Mouse (Mus musculus): ENCODE measurements around the gene Ggt5. TPM values are rescaled to one million over a fixed set of nuclear protein-coding genes. Genes with fewer than 3 reads are reported as not detected.

Gene Ggt5
- total RNA-seq, 1 experiment from 2014 or later = 27.9 TPM

DNA sequence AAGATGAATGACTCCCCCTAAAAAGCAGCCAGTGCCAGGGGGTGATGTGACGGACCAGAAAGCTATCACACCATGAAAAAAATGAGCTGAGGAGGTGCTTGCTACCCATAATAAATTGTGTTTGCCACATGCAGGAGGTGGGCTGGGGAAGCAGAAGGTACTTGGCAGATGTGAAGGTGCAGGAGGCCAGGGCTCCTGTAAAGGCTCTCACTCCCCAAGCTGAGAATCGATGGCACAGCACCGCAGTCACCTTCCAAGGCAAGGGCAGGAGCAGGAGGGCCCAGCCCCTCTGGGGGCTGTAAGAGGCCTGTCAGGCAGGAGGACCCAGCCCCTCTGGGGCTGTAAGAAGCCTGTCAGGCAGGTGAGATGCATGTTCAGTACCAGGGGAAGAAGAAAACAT is 72.7 kb downstream of the Ggt5 start:
- ATAC-seq (replicated peaks in 1 of 2; ENCODE audit: insufficient read depth in 1 of 2, low FRiP score in 2 of 2, low TSS enrichment in 1 of 2, low read depth in 1 of 2, poor library complexity in 2 of 2, severe bottlenecking in 2 of 2) = no peak

- no peak for ATAC-seq (replicated peaks in 1 of 2; ENCODE audit: insufficient read depth in 1 of 2, low FRiP score in 2 of 2, low TSS enrichment in 1 of 2, low read depth in 1 of 2, poor library complexity in 2 of 2, severe bottlenecking in 2 of 2)
Observed at GRCm38 (mm10) chr10:75662575-75662974, 73.4 kb downstream of the Ggt5 start.

GRCm38 (mm10) chr10:75664673-75665270 is 75.6 kb downstream of the Ggt5 start:
- ATAC-seq (replicated peaks in 1 of 2; ENCODE audit: insufficient read depth in 1 of 2, low FRiP score in 2 of 2, low TSS enrichment in 1 of 2, low read depth in 1 of 2, poor library complexity in 2 of 2, severe bottlenecking in 2 of 2) = no peak

DNA sequence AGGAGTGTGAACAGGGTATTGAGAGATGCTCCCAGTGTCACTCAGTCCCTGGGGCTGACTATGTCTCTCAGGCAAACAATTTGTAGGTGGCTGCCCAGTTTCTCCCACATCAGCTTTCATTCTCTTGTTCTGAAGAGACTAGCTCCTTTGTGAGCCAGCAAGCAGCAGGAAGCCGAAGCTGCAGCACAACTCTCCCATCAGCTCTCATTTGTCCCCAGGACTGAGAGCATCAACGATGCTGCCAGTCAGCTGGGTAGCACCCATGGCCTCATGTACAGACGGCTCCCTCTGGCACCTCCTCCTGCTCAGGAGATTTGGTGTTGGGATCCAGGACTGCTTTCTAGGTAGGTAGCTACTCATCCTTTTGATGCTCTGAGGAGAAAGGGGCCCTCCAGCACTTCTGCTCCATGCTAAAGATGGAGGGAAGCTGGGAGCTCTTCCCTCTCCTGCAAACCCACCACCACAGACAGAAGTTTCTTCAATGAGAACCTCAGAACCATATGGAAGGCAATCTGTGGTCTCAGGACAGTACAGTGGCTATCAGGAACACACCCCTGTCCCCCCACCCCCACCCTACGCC is 77.4 kb downstream of the Ggt5 start:
- no peak for ATAC-seq (replicated peaks in 1 of 2; ENCODE audit: insufficient read depth in 1 of 2, low FRiP score in 2 of 2, low TSS enrichment in 1 of 2, low read depth in 1 of 2, poor library complexity in 2 of 2, severe bottlenecking in 2 of 2)

Other genes starting within 250 kb of the Ggt5 start
- 0.10 and 0.63 TPM in 2 replicates for gene Upb1, start 188.2 kb upstream of the Ggt5 start, total RNA-seq (2017)
- 40.2 and 83.0 TPM in 2 replicates for gene Snrpd3, start 71.8 kb upstream of the Ggt5 start, total RNA-seq (2017)
- gene Gucd1, start 71.4 kb upstream of the Ggt5 start, total RNA-seq (2017) = 16.7 and 24.9 TPM in 2 replicates
- not detected in 2 replicates for gene Lrrc75b, start 29.0 kb upstream of the Ggt5 start, total RNA-seq (2017)
- gene Ggt1, start 27.7 kb upstream of the Ggt5 start, total RNA-seq (2017) = 2.4 TPM in 1 of 2 replicates, not detected in the other
- 0.20 TPM in 1 of 2 replicates, not detected in the other for gene Susd2, start 54.7 kb downstream of the Ggt5 start, total RNA-seq (2017)
- gene Cabin1, start 175.0 kb downstream of the Ggt5 start, total RNA-seq (2017) = 27.9 and 29.3 TPM in 2 replicates
- 44.2 and 44.6 TPM in 2 replicates for gene Ddt, start 184.1 kb downstream of the Ggt5 start, total RNA-seq (2017)
- not detected in 2 replicates for gene Gm20441, start 191.6 kb downstream of the Ggt5 start, total RNA-seq (2017)
- gene Gstt3, start 192.1 kb downstream of the Ggt5 start, total RNA-seq (2017) = 12.2 and 12.6 TPM in 2 replicates
- 4.7 and 5.6 TPM in 2 replicates for gene Gstt1, start 209.2 kb downstream of the Ggt5 start, total RNA-seq (2017)
- gene Gstt4, start 233.2 kb downstream of the Ggt5 start, total RNA-seq (2017) = not detected in 2 replicates
- 19.4 and 24.0 TPM in 2 replicates for gene Gstt2, start 248.1 kb downstream of the Ggt5 start, total RNA-seq (2017)

Measured in hematopoietic stem cell, adult 5-6 weeks (primary cell).